Mouse (Mus musculus) fat pad, adult 2 months (tissue): ENCODE measurements around the gene Dnaja2.

Experiments used
- DNase-seq: peaks from one replicate; pipeline ENCODE4 v3.0.0-alpha.2; 2011; ENCODE audit warnings: low read depth, low spot score; ENCODE audit errors: extremely low read depth

Dnaja2 gene

GRCm38 (mm10) chr8:85556986-85557600 lies 1.9 kb upstream of the Dnaja2 start:
- no peak for DNase-seq

DNA sequence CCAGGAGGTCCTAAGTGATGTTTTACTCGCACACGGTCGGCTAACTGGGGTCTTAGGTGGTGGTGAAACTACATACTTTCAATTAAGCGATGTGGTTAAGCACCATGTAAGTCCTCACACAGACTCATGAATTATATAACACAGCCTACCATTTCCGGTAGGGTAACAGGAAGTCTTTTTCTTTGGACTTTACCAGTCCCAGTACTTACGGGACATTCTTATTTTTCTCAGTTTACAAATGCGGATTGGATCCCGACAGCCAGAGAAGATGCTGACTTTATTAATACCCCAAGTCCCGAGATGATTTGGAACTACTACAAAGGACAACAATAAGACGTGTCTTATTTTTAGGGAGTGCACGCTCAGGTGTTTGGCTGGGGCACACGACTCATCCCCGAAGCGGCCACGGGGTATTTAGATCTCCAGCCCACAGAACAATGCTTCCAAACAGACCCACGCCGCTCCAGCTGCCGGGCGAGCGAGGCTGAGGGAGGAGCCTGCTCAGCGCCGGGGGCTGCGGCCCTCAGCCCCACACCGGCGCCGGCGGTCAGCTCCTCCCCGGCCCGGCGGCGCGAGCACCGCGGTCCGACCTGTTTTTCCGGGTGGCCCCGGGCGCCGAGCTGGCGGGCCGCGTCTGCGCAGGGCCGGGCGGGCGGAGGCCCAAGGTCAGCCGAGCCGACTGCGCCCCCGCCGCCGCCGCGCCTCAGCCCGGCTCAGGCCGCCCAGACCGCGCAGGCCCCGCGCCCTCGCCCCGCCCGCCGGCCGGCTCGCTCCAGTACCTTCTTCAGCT lies 558 bp downstream of the Dnaja2 start:
- no peak for DNase-seq

- DNase-seq: no peak
Observed at GRCm38 (mm10) chr8:85551934-85552333, 3.2 kb downstream of the Dnaja2 start.

GRCm38 (mm10) chr8:85536332-85536731 lies 18.8 kb downstream of the Dnaja2 start:
- DNase-seq: no peak

GRCm38 (mm10) chr8:85534163-85534562 lies 21.0 kb downstream of the Dnaja2 start:
- DNase-seq: peak; percentile 97

DNA sequence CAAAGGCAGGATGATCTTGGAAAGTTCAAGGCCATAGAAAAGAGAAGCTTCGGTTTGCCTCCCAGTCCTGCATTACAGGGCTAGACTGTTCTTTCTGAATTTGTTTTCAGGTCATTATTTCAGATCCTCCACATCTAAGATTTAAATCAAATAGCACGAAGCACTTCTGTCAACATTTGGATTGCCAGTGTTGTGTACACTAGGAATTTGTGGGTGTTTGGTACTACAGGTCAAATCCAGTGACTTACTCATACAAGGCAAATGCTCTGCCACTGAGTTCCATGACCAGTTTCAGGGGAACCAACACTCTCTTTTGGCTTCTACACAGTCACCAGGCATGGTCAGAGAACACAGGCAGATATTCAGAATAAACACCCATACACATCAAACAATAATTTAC lies 21.7 kb downstream of the Dnaja2 start:
- DNase-seq: no peak

DNA sequence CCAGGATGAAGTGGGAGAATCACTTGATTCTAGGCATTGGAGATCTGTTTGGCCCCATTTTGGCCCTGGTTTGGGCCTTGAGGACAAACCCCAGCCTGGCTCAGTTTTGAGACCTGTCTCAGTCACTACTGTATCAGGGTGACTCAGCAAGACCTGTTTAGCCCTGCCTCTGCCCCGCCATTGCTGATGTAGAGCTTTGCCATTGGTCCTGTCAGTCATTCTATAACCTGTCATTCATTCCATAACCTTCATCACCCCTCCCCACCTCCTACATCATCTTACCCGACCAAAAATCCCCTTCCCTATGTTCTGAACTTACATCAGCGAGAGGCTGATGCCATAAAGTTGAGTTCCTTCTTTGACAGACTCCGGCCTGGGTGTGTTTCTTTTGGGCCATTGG lies 22.3 kb downstream of the Dnaja2 start:
- DNase-seq: no peak

GRCm38 (mm10) chr8:85531471-85531870 lies 23.7 kb downstream of the Dnaja2 start:
- no peak for DNase-seq

DNA sequence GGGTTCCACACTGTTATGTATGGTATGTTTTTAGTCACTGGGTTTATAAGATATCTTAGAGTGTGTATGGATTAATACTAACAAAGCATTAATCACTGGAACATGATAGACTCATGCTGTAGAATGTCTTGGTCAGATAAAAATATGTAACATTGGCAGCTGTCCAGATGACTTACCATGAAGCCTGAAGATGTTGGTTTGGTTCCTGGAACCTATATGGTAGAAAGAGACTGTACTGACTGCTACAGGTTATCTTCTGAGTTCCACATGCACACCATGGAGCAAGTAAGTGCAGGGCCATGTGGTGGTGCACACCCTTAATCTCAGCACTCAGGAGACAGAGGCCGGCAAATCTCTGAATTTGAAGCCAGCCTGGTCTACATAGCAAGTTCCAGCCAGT lies 24.4 kb downstream of the Dnaja2 start:
- DNase-seq: no peak

DNA sequence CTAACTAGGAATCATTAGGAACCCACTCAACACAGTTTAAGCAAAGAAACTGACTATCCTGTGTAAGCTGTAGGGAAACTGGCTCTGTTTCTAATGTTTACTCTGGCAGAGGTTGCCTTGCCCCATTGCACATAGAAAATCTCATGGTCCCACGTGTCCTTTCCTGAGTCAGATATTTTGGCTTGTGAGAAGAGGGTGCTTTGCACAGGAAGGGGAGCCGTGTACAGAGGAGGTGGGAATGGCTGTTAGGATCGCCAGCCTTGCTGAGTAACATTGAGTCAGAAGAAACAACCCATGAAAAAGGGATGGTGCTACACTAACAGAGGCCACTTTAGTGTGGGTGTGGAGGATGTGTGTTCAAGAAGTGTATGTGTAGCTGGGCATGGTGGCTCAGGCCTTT lies 26.2 kb downstream of the Dnaja2 start:
- no peak for DNase-seq

DNA sequence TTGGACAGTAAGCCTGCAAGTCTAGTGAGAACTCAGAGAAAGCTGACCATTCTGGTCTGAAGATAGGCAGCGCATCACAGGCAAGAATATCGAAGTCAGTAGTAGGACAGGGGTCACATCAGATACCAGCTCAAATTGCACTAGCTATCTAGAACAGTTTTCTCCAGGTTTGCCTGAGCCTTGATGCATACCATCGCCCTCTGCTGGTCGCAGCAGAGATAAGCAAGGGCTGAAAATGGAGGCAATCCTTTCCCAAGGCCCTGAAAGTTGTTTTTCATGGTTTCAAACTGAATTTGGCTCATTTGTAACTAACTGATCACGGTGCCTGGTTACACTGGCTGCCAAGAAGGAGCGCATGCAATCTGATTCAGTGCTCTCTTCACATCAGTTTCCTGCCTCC lies 29.0 kb downstream of the Dnaja2 start:
- no peak for DNase-seq

- DNase-seq: no peak
Observed at GRCm38 (mm10) chr8:85524086-85524485, 31.1 kb downstream of the Dnaja2 start.

GRCm38 (mm10) chr8:85521332-85521731 lies 33.8 kb downstream of the Dnaja2 start:
- no peak for DNase-seq

- no peak for DNase-seq
Observed at GRCm38 (mm10) chr8:85520586-85520985, 34.6 kb downstream of the Dnaja2 start.

- no peak for DNase-seq
Observed at GRCm38 (mm10) chr8:85517956-85518355, 37.2 kb downstream of the Dnaja2 start.

GRCm38 (mm10) chr8:85517336-85517735 lies 37.8 kb downstream of the Dnaja2 start:
- DNase-seq: peak; percentile 81

GRCm38 (mm10) chr8:85515391-85515790 lies 39.8 kb downstream of the Dnaja2 start:
- DNase-seq: peak; percentile 100

DNA sequence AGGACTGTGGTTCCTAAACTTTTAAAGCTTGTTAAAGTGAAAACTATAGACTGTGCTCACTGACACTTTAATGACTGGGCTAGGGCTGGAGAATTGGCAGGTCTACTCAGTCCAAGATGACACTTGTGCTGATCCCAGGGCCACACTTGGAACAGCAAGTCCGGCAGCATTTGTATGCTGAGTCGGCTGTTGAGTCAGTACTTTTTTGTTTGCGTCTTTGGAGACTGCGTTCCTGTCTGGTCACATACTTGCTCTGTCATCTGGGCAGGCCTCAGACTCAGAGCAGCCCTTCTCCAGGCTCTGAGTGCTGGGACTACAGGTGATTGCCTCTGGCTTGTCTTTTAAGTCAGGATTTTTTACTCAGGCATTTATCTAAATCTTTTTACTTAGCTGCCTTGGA lies 41.9 kb downstream of the Dnaja2 start:
- no peak for DNase-seq

GRCm38 (mm10) chr8:85512234-85512633 lies 42.9 kb downstream of the Dnaja2 start:
- DNase-seq: no peak

DNA sequence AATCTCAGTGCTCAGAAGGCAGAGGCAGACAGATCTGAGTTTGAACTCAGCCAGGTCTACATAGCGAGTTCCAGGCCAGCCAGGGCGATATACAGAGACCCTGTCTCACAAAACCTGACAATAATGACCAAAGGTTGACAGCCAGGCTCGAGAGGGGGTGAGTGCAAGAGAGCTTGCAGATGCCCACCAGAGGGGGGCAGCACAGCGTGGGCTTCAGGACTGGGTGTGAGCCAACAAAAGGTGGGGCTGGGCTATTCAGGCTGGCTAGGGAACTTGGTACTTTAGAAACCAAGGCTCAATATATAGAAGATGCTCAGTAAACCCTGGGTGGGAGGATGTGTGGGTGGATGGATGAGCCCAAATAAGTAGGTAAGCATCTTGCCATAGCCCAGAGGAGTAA lies 46.5 kb downstream of the Dnaja2 start:
- DNase-seq: no peak

DNA sequence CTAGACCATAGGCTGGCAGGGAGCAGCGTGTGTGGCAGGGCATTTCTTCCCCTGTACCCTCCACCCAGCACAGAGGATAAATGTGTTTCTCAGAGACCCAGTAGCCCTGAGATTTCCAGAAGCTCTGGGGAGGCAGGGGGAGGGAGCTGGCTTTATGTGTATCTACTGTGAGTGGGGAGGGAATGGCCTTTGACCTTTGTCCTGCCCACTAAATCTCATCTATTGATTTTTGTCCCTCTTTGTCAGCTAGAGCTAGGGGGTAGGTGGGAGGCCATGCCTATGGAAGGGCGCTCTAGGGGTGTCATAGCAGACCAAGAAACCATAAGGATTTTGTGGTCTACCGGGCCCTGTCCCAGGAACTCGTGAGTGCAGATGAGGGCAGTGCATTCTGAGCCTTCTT lies 48.5 kb downstream of the Dnaja2 start:
- DNase-seq: no peak

GRCm38 (mm10) chr8:85504704-85505103 lies 50.4 kb downstream of the Dnaja2 start:
- no peak for DNase-seq

GRCm38 (mm10) chr8:85503065-85503464 lies 52.1 kb downstream of the Dnaja2 start:
- no peak for DNase-seq
